Mouse (Mus musculus) cerebellum, postnatal 14 days (tissue): ENCODE results near the gene Micu1.
"Not testable (repeated sequence)": the region's sequence is repeated elsewhere in the genome, so short reads cannot be mapped to it uniquely, and the experiment has no call there.

Source experiments
- DNase-seq, 2 experiments: peaks; one replicate each; pipeline ENCODE4 v3.0.0; 2021; ENCODE audit warnings: mixed read lengths in 2 of 2

Gene Micu1

GRCm38 (mm10) chr10:59861201-59861600, 158.9 kb downstream of the Micu1 start:
- DNase-seq = no peak

- no peak for DNase-seq
Measured at GRCm38 (mm10) chr10:59862816-59863440, 160.7 kb downstream of the Micu1 start.

- DNase-seq = peak in 1 of 2 experiments; percentile 24
Measured at GRCm38 (mm10) chr10:59863620-59864019, 161.3 kb downstream of the Micu1 start.

- DNase-seq = no peak
Measured at GRCm38 (mm10) chr10:59864232-59864875, 162.1 kb downstream of the Micu1 start.

GRCm38 (mm10) chr10:59864884-59865726, 162.8 kb downstream of the Micu1 start:
- peak; percentile 96 for DNase-seq

- DNase-seq = no peak
Measured at GRCm38 (mm10) chr10:59868266-59868665, 166.0 kb downstream of the Micu1 start.

GRCm38 (mm10) chr10:59870038-59870437, 167.8 kb downstream of the Micu1 start:
- no peak for DNase-seq

GRCm38 (mm10) chr10:59872651-59873050, 170.4 kb downstream of the Micu1 start:
- DNase-seq = not testable (repeated sequence)

GRCm38 (mm10) chr10:59873206-59873605, 170.9 kb downstream of the Micu1 start:
- DNase-seq = no peak

- no peak for DNase-seq
Measured at GRCm38 (mm10) chr10:59873613-59874012, 171.3 kb downstream of the Micu1 start.

GRCm38 (mm10) chr10:59875396-59875795, 173.1 kb downstream of the Micu1 start:
- DNase-seq = no peak

GRCm38 (mm10) chr10:59876698-59877097, 174.4 kb downstream of the Micu1 start:
- not testable (repeated sequence) for DNase-seq

- DNase-seq = no peak
Measured at GRCm38 (mm10) chr10:59877421-59878117, 175.3 kb downstream of the Micu1 start.

- peak in 1 of 2 experiments; percentile 38 for DNase-seq
Measured at GRCm38 (mm10) chr10:59878823-59879222, 176.5 kb downstream of the Micu1 start.

GRCm38 (mm10) chr10:59879255-59880028, 177.2 kb downstream of the Micu1 start, which contains the start of gene Dnajb12:
Gene Dnajb12, plus strand, starts transcription at chr10:59879556.
- peak; percentile 98 for DNase-seq

GRCm38 (mm10) chr10:59880029-59880386, 177.7 kb downstream of the Micu1 start:
- DNase-seq = no peak

GRCm38 (mm10) chr10:59880837-59881236, 178.6 kb downstream of the Micu1 start:
- no peak for DNase-seq

- DNase-seq = no peak
Measured at GRCm38 (mm10) chr10:59884327-59885173, 182.3 kb downstream of the Micu1 start.

- no peak for DNase-seq
Measured at GRCm38 (mm10) chr10:59885174-59886080, 183.2 kb downstream of the Micu1 start.

GRCm38 (mm10) chr10:59886081-59886466, 183.8 kb downstream of the Micu1 start:
- DNase-seq = no peak
